Mouse (Mus musculus): ENCODE results near the gene Btg1. TPM values are rescaled to one million over a fixed set of nuclear protein-coding genes. Genes with fewer than 3 reads are reported as not detected.

Gene Btg1
- total RNA-seq, 2 experiments from 2014 or later, result 35.2 to 36.4 TPM

GRCm38 (mm10) chr10:96642751-96643150, 25.9 kb downstream of the Btg1 start:
- no peak for DNase-seq (ENCODE audit: extremely low spot score in 1 of 2, low spot score in 2 of 2)
- H3K4me3 ChIP-seq, result no peak overlapping the region
- TF ChIP-seq CTCF (IDR thresholded peaks at IDR 0.05), result no peak
- intact Hi-C loops (cut with DNase I), result no loop called here
- no peak overlapping the region for H3K27ac ChIP-seq

GRCm38 (mm10) chr10:96645183-96645582, 28.4 kb downstream of the Btg1 start:
- H3K27ac ChIP-seq, result no peak overlapping the region
- no peak overlapping the region for H3K4me3 ChIP-seq
- no peak for DNase-seq (ENCODE audit: extremely low spot score in 1 of 2, low spot score in 2 of 2)
- intact Hi-C loops (cut with DNase I), result no loop called here
- TF ChIP-seq CTCF (IDR thresholded peaks at IDR 0.05), result no peak

DNA sequence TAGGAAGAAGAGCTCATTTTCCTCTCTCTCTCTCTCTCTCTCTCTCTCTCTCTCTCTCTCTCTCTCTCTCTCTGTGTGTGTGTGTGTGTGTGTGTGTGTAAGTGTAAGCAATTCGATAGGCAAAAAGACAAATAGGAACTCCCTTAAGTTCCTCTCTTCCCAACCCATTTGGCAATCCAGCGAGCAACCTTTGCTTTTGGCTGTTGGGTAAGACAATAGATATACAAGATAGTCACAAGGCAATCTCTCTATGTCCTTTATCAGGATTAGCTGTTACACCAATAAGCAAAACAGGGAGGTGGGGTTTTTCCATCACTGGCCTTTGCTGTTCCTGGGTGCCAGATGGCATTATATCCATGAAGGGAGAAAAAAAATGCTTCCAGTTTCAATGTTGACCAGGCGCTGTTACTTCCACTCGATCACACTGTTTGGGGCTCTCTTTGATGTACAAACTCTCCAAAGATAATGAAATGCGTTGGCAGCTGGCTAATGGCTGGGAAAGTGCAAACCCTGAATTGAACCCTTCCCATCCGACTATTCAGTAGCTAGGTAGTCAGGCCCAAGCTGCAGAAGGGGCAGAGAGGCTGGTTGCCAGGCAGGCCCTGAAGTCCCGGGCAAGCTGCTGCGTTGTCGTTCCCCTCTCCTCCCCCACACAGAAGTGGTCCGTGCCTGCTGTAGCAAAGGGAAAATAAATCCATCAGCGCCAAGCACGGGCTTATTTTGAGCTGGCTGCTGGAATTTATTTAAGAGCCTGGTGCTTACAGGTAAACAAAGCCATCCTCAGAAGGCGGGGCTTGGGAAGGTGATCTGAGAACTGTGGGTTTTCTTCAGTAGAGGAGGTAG, 29.4 kb downstream of the Btg1 start:
- intact Hi-C loops (cut with DNase I), result no loop called here
- DNase-seq (ENCODE audit: extremely low spot score in 1 of 2, low spot score in 2 of 2), result peak; percentile 22 to 40
- H3K27ac ChIP-seq, result no peak overlapping the region; the same call in 1 of the 2 replicates
- no peak for TF ChIP-seq CTCF (IDR thresholded peaks at IDR 0.05)
- peak overlapping the region; percentile 22 for H3K4me3 ChIP-seq

DNA sequence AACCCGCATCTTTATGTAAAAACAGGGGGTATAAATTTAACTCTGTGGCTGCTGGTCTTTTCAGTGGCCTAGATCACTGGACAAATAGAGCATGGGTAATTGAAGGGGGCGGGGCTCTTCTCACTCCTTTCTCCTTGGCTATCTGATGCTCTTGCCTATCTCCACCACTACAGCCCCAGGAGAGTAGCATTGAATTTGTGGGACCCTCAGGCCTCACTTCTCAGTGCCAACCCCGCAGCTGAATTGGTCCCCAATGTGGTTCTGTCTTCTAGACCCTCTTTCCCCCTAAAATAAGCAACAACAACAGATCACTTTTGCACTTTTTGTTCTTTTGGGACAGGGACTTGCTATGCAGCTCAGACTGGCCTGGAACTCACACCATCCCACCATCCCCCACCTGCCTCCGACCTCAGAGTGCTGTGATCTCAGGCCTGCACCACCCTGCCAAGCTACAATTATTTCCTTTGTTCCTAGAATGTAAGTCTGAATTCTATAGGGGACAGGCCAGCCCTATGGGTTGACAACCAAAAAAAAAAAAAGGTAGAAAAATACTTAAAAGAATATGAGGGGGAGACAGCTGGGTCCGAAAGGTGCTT, 30.2 kb downstream of the Btg1 start:
- DNase-seq (ENCODE audit: extremely low spot score in 1 of 2, low spot score in 2 of 2), result no peak
- no peak for TF ChIP-seq CTCF (IDR thresholded peaks at IDR 0.05)
- intact Hi-C loops (cut with DNase I), result no loop called here
- Histone ChIP-seq H3K4me3 (peak overlapping the region; percentile 22), H3K27ac (no peak overlapping the region; the same call in 1 of the 2 replicates)

GRCm38 (mm10) chr10:96648161-96648561, 31.4 kb downstream of the Btg1 start:
- H3K27ac ChIP-seq, result no peak overlapping the region
- no peak for TF ChIP-seq CTCF (IDR thresholded peaks at IDR 0.05)
- DNase-seq (ENCODE audit: extremely low spot score in 1 of 2, low spot score in 2 of 2), result no peak
- intact Hi-C loops (cut with DNase I), result no loop called here
- H3K4me3 ChIP-seq, result no peak overlapping the region

- Histone ChIP-seq H3K4me3 (no peak overlapping the region), H3K27ac (no peak overlapping the region)
- no peak for TF ChIP-seq CTCF (IDR thresholded peaks at IDR 0.05)
- no peak for DNase-seq (ENCODE audit: extremely low spot score in 1 of 2, low spot score in 2 of 2)
- intact Hi-C loops (cut with DNase I), result no loop called here
These were observed 32.7 kb downstream of the Btg1 start for GRCm38 (mm10) chr10:96649524-96649923.

- intact Hi-C loops (cut with DNase I), result no loop called here
- no peak for TF ChIP-seq CTCF (IDR thresholded peaks at IDR 0.05)
These were observed 35.6 kb downstream of the Btg1 start for GRCm38 (mm10) chr10:96652372-96652771.

GRCm38 (mm10) chr10:96653030-96653429, 36.2 kb downstream of the Btg1 start:
- TF ChIP-seq CTCF (IDR thresholded peaks at IDR 0.05), result no peak
- no peak for DNase-seq (ENCODE audit: extremely low spot score in 1 of 2, low spot score in 2 of 2)
- intact Hi-C loops (cut with DNase I), result no loop called here
- no peak overlapping the region for H3K27ac ChIP-seq
- H3K4me3 ChIP-seq, result no peak overlapping the region

More at GRCm38 (mm10) chr10:96652372-96652771, 35.6 kb downstream of the Btg1 start:
- Histone ChIP-seq H3K27ac (no peak overlapping the region), H3K4me3 (no peak overlapping the region)
- no peak for DNase-seq (ENCODE audit: extremely low spot score in 1 of 2, low spot score in 2 of 2)

GRCm38 (mm10) chr10:96654079-96654478, 37.3 kb downstream of the Btg1 start:
- no peak overlapping the region for H3K27ac ChIP-seq
- intact Hi-C loops (cut with DNase I), result no loop called here
- H3K4me3 ChIP-seq, result no peak overlapping the region
- no peak for TF ChIP-seq CTCF (IDR thresholded peaks at IDR 0.05)
- DNase-seq (ENCODE audit: extremely low spot score in 1 of 2, low spot score in 2 of 2), result no peak

- no peak overlapping the region for H3K4me3 ChIP-seq
- TF ChIP-seq CTCF (IDR thresholded peaks at IDR 0.05), result no peak
- DNase-seq (ENCODE audit: extremely low spot score in 1 of 2, low spot score in 2 of 2), result no peak
- intact Hi-C loops (cut with DNase I), result no loop called here
- H3K27ac ChIP-seq, result no peak overlapping the region
These were observed 37.8 kb downstream of the Btg1 start for GRCm38 (mm10) chr10:96654576-96654975.

DNA sequence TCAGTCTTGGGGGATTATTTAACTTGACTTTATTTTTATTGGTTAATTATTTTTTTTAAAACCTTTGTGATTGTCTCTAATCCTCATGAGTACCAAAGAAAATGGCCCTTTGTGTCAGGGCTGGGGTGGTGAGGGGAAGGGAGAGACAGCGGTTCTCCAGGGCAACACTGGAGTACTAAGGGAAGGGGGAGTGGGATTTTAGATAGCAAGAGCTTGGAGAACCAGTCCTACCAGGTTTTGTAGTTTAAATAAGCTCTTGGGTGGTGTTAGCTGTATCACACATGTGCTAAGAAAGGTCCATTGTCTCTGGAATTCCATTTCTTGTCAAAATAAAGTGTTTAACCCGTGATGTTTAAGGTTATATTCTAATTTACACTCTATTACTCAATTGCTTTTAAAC, 38.3 kb downstream of the Btg1 start:
- no peak overlapping the region for H3K4me3 ChIP-seq
- no peak overlapping the region for H3K27ac ChIP-seq
- intact Hi-C loops (cut with DNase I), result no loop called here
- no peak for TF ChIP-seq CTCF (IDR thresholded peaks at IDR 0.05)
- DNase-seq (ENCODE audit: extremely low spot score in 1 of 2, low spot score in 2 of 2), result no peak

GRCm38 (mm10) chr10:96656176-96656575, 39.4 kb downstream of the Btg1 start:
- no peak for TF ChIP-seq CTCF (IDR thresholded peaks at IDR 0.05)
- Histone ChIP-seq H3K4me3 (no peak overlapping the region), H3K27ac (no peak overlapping the region)
- intact Hi-C loops (cut with DNase I), result no loop called here
- DNase-seq (ENCODE audit: extremely low spot score in 1 of 2, low spot score in 2 of 2), result no peak

All from left cerebral cortex, adult 2 months (tissue).